In the genomic region with DNA sequence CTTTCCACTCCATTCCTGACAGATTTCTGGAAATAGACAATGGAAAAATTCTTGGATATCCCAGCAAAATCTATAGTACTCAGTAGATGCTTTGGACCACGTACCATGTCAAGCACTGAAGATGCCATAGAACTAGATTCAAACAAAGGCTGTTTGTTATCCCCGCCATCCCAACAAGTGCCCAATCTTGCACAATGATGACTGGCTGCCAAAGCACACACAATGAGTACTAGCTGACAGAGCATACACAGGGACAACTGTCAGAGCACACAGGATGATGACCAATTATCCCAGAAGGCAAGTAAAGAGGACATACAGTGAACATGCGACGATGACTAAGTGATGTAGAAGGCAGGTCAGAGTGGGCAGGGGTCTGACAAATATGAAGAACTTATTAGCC, we compare ENCODE assay signal across 12 mouse cellular contexts.
"Had no signal": no experiment of that assay in that cellular context is flagged by ENCODE, and none has a peak within 500 bp of the region (broad histone marks: within the 10 kb centered on the region; RNA-seq: fewer than 3 reads in every experiment).

No protein-coding gene starts in this region.

- DNase-seq: gastrocnemius, postnatal 14 days; heart, adult 11 months; heart, adult 2 months; heart, postnatal 14 days; heart, postnatal 36 days; kidney, adult 11 months; kidney, adult 8-10 months; kidney, postnatal 10 days; kidney, postnatal 25 days; kidney, postnatal 4 days; liver; liver, embryonic 13.5 days had no signal
